12 mouse cellular contexts compared by ENCODE assay signal in the genomic region with DNA sequence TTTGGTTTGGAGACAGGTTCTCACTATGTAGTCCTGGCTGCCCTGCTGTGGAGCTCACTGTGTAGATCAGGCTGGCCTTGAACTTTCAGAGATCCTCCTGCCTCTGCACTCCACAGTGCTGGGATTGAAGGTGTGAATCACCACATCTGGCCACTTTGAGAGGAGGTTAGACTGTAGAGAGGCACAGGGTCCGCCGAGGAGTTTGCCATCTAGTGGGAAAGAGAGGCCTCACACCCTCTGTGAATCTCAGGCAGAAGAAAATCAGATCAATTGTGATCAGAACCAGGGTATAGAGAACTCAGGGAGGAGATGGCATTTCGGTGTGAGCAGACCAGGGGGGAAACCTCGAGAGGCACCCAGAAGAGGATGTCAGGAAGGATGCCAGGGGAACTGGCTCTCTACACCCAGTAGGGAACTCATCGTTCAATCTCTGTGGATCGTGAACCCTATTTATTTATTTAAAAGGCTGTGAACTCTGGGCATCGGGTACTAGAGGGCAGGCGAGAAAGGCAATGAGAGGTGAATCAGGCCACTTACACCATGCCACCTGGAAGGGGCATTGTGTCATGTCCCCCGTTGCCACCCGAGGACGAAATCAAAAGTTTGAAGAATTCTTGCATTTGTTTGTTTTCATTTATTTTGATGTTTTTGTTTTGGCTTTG. TPM values are rescaled to one million over a fixed set of nuclear protein-coding genes. Genes with fewer than 3 reads are reported as not detected.
DNase-seq lines count a peak whose midpoint lies in the region; ATAC-seq and TF ChIP-seq lines count a peak whose summit lies in the region.
"Had no signal": no experiment of that assay in that cellular context is flagged by ENCODE, and none has a peak within 500 bp of the region (broad histone marks: within the 10 kb centered on the region; RNA-seq: fewer than 3 reads in every experiment).

No protein-coding gene starts in this region.

- peak; percentile 57 for TF ChIP-seq CTCF in forebrain, postnatal 0 days (IDR thresholded peaks at IDR 0.05; ENCODE audit: low read depth)

- no peak for ATAC-seq in forebrain, postnatal 0 days
- ATAC-seq in forebrain, embryonic 12.5 days (ENCODE audit: low FRiP score): no peak
- no peak for ATAC-seq in midbrain, embryonic 14.5 days (ENCODE audit: low FRiP score, low TSS enrichment)
- ATAC-seq: Patski had no signal

- H3K4me3 ChIP-seq in forebrain, postnatal 0 days (ENCODE audit: low read depth, low read length): no peak overlapping the region
- H3K4me3 ChIP-seq in forebrain, embryonic 12.5 days (replicated peaks): no peak overlapping the region
- no peak overlapping the region for H3K4me3 ChIP-seq in midbrain, embryonic 14.5 days (replicated peaks; ENCODE audit: low read depth, low read length)
- H3K4me3 ChIP-seq in midbrain, embryonic 10.5 days: no peak overlapping the region
- H3K4me3 ChIP-seq: heart, embryonic 13.5 days; myocyte; stomach, embryonic 15.5 days had no signal

- H3K9ac ChIP-seq in forebrain, postnatal 0 days: no peak overlapping the region
- no peak overlapping the region for H3K9ac ChIP-seq in forebrain, embryonic 12.5 days
- H3K9ac ChIP-seq in midbrain, embryonic 14.5 days (replicated peaks; ENCODE audit: low read length): no peak overlapping the region
- H3K9ac ChIP-seq: heart, embryonic 13.5 days; stomach, embryonic 15.5 days had no signal

- H3K9me3 ChIP-seq in forebrain, postnatal 0 days (ENCODE audit: low read length): no peaks in the 10 kb centered on the region
- H3K9me3 ChIP-seq in forebrain, embryonic 12.5 days: no peaks in the 10 kb centered on the region
- no peaks in the 10 kb centered on the region for H3K9me3 ChIP-seq in midbrain, embryonic 14.5 days (ENCODE audit: control insufficient read depth, low read length)
- no peaks in the 10 kb centered on the region for H3K9me3 ChIP-seq in midbrain, embryonic 10.5 days (replicated peaks)
- H3K9me3 ChIP-seq: heart, embryonic 13.5 days; stomach, embryonic 15.5 days had no signal

- no peaks in the 10 kb centered on the region for H3K4me1 ChIP-seq in forebrain, postnatal 0 days (ENCODE audit: insufficient read depth)
- peaks cover 16% of the 10 kb centered on the region for H3K4me1 ChIP-seq in forebrain, embryonic 12.5 days
- H3K4me1 ChIP-seq in midbrain, embryonic 14.5 days (ENCODE audit: control insufficient read depth, insufficient read depth, low read length): no peaks in the 10 kb centered on the region
- peaks cover 23% of the 10 kb centered on the region for H3K4me1 ChIP-seq in midbrain, embryonic 10.5 days

- H3K36me3 ChIP-seq in forebrain, postnatal 0 days (ENCODE audit: insufficient read depth): no peaks in the 10 kb centered on the region
- H3K36me3 ChIP-seq in forebrain, embryonic 12.5 days (replicated peaks): no peaks in the 10 kb centered on the region
- H3K36me3 ChIP-seq in midbrain, embryonic 14.5 days (ENCODE audit: control insufficient read depth, insufficient read depth, low read length): no peaks in the 10 kb centered on the region
- H3K36me3 ChIP-seq in midbrain, embryonic 10.5 days: no peaks in the 10 kb centered on the region
- H3K36me3 ChIP-seq: heart, embryonic 13.5 days; stomach, embryonic 15.5 days had no signal

- H3K4me2 ChIP-seq in forebrain, postnatal 0 days (ENCODE audit: low read depth): no peak overlapping the region
- H3K4me2 ChIP-seq in forebrain, embryonic 12.5 days: no peak overlapping the region
- H3K4me2 ChIP-seq in midbrain, embryonic 14.5 days (ENCODE audit: low read length): no peak overlapping the region
- H3K4me2 ChIP-seq: heart, embryonic 13.5 days; stomach, embryonic 15.5 days had no signal

- H3K27me3 ChIP-seq in forebrain, postnatal 0 days (ENCODE audit: insufficient read depth, low read length): peaks cover 32% of the 10 kb centered on the region
- peaks cover 46% of the 10 kb centered on the region for H3K27me3 ChIP-seq in forebrain, embryonic 12.5 days
- peaks cover 33% of the 10 kb centered on the region for H3K27me3 ChIP-seq in midbrain, embryonic 14.5 days (ENCODE audit: control insufficient read depth, insufficient read depth, low read length)
- peaks cover 45% of the 10 kb centered on the region for H3K27me3 ChIP-seq in midbrain, embryonic 10.5 days (ENCODE audit: low read depth, poor library complexity, severe bottlenecking)

- no peak for DNase-seq in forebrain, postnatal 0 days
- DNase-seq in midbrain, embryonic 14.5 days: peak; percentile 26
- no peak for DNase-seq in midbrain, embryonic 10.5 days (ENCODE audit: low spot score)
- DNase-seq in brain, adult 2 months (ENCODE audit: low read depth, low spot score): peak; percentile 5
- peak; percentile 57 for DNase-seq in naive thymus-derived CD4-positive, alpha-beta T cell, adult 2 months (ENCODE audit: low read depth)
- no peak for DNase-seq in left cerebral cortex, adult 11 months (ENCODE audit: low spot score)
- DNase-seq in heart, adult 9 months (ENCODE audit: low spot score in 2 of 2): no peak

- WGBS in forebrain, postnatal 0 days: 69% methylated on average over 11 of the region's 11 CpGs
- WGBS in forebrain, embryonic 12.5 days: 69% methylated on average over 11 of the region's 11 CpGs
- 69% methylated on average over 11 of the region's 11 CpGs for WGBS in midbrain, embryonic 14.5 days
- WGBS in midbrain, embryonic 10.5 days: 67% methylated on average over 11 of the region's 11 CpGs

- H3K27ac ChIP-seq in forebrain, postnatal 0 days (ENCODE audit: low read depth, low read length): no peak overlapping the region
- no peak overlapping the region for H3K27ac ChIP-seq in forebrain, embryonic 12.5 days
- H3K27ac ChIP-seq in midbrain, embryonic 14.5 days (replicated peaks; ENCODE audit: low read depth, low read length): no peak overlapping the region
- H3K27ac ChIP-seq in midbrain, embryonic 10.5 days (replicated peaks): no peak overlapping the region
- H3K27ac ChIP-seq: heart, embryonic 13.5 days; stomach, embryonic 15.5 days had no signal

RNA-seq across cellular contexts. Expression of a gene that starts 14.4 kb away (rescaled TPM):
- 0.76 and 0.77 TPM in 2 replicates for total RNA-seq in forebrain, postnatal 0 days (2014; rRNA removed)
- 0.28 and 1.0 TPM in 2 replicates for polyA plus RNA-seq in forebrain, postnatal 0 days (2015; fragmentation: Nextera tagmentation; extraction: Ambion mirVana)
- polyA plus RNA-seq in forebrain, embryonic 12.5 days (2016; fragmentation: Nextera tagmentation; extraction: Ambion mirVana): 2.7 and 3.1 TPM in 2 replicates
- polyA plus RNA-seq in midbrain, embryonic 14.5 days (2014; fragmentation: Nextera tagmentation; extraction: Ambion mirVana): 0.43 and 0.68 TPM in 2 replicates
- 2.0 TPM in 2 replicates for polyA plus RNA-seq in midbrain, embryonic 10.5 days (2016; fragmentation: Nextera tagmentation; extraction: Ambion mirVana)
- polyA plus RNA-seq: myocyte had no signal

RNA-seq across cellular contexts. Expression of a gene that starts 26.1 kb away (rescaled TPM):
- 71.1 and 74.8 TPM in 2 replicates for total RNA-seq in forebrain, postnatal 0 days (2014; rRNA removed)
- polyA plus RNA-seq in forebrain, postnatal 0 days (2015; fragmentation: Nextera tagmentation; extraction: Ambion mirVana): 31.1 and 34.2 TPM in 2 replicates
- 21.9 and 23.2 TPM in 2 replicates for polyA plus RNA-seq in forebrain, embryonic 12.5 days (2016; fragmentation: Nextera tagmentation; extraction: Ambion mirVana)
- 33.4 and 40.7 TPM in 2 replicates for polyA plus RNA-seq in midbrain, embryonic 14.5 days (2014; fragmentation: Nextera tagmentation; extraction: Ambion mirVana)
- 7.2 and 11.2 TPM in 2 replicates for polyA plus RNA-seq in midbrain, embryonic 10.5 days (2016; fragmentation: Nextera tagmentation; extraction: Ambion mirVana)

RNA-seq across cellular contexts. Expression of a gene that starts 39.4 kb away (rescaled TPM):
- 72.1 and 92.3 TPM in 2 replicates for total RNA-seq in forebrain, postnatal 0 days (2014; rRNA removed)
- polyA plus RNA-seq in forebrain, postnatal 0 days (2015; fragmentation: Nextera tagmentation; extraction: Ambion mirVana): 68.0 and 69.6 TPM in 2 replicates
- 111 and 125 TPM in 2 replicates for polyA plus RNA-seq in forebrain, embryonic 12.5 days (2016; fragmentation: Nextera tagmentation; extraction: Ambion mirVana)
- polyA plus RNA-seq in midbrain, embryonic 14.5 days (2014; fragmentation: Nextera tagmentation; extraction: Ambion mirVana): 63.8 and 71.7 TPM in 2 replicates
- polyA plus RNA-seq in midbrain, embryonic 10.5 days (2016; fragmentation: Nextera tagmentation; extraction: Ambion mirVana): 158 and 179 TPM in 2 replicates

RNA-seq across cellular contexts. Expression of a gene that starts 40.1 kb away (rescaled TPM):
- total RNA-seq in forebrain, postnatal 0 days (2014; rRNA removed): 11.8 and 14.6 TPM in 2 replicates
- 50.1 and 52.3 TPM in 2 replicates for polyA plus RNA-seq in forebrain, postnatal 0 days (2015; fragmentation: Nextera tagmentation; extraction: Ambion mirVana)
- 27.9 TPM in 2 replicates for polyA plus RNA-seq in forebrain, embryonic 12.5 days (2016; fragmentation: Nextera tagmentation; extraction: Ambion mirVana)
- polyA plus RNA-seq in midbrain, embryonic 14.5 days (2014; fragmentation: Nextera tagmentation; extraction: Ambion mirVana): 47.3 and 49.3 TPM in 2 replicates
- 27.2 and 28.3 TPM in 2 replicates for polyA plus RNA-seq in midbrain, embryonic 10.5 days (2016; fragmentation: Nextera tagmentation; extraction: Ambion mirVana)

RNA-seq across cellular contexts. Expression of a gene that starts 45.3 kb away (rescaled TPM):
- 13.5 and 35.2 TPM in 2 replicates for total RNA-seq in forebrain, postnatal 0 days (2014; rRNA removed)
- 9.2 and 12.0 TPM in 2 replicates for polyA plus RNA-seq in forebrain, postnatal 0 days (2015; fragmentation: Nextera tagmentation; extraction: Ambion mirVana)
- 27.5 and 29.6 TPM in 2 replicates for polyA plus RNA-seq in forebrain, embryonic 12.5 days (2016; fragmentation: Nextera tagmentation; extraction: Ambion mirVana)
- polyA plus RNA-seq in midbrain, embryonic 14.5 days (2014; fragmentation: Nextera tagmentation; extraction: Ambion mirVana): 10.7 and 15.3 TPM in 2 replicates
- polyA plus RNA-seq in midbrain, embryonic 10.5 days (2016; fragmentation: Nextera tagmentation; extraction: Ambion mirVana): 23.6 and 25.8 TPM in 2 replicates

Comparison
In these comparisons a context has a peak if more than half of its experiments do, and no peak if none do; other contexts are left out.
1. DNase-seq: peak in midbrain, embryonic 14.5 days (single experiment), brain, adult 2 months (single experiment) and naive thymus-derived CD4-positive, alpha-beta T cell, adult 2 months (single experiment); none in forebrain, postnatal 0 days (single experiment), midbrain, embryonic 10.5 days (single experiment), left cerebral cortex, adult 11 months (single experiment) and heart, adult 9 months (0 of 2).